Mouse (Mus musculus) testis, postnatal 10 days (tissue): Measurements from ENCODE around the gene Irf9.

ENCODE experiments used
- DNase-seq: peaks from one replicate; pipeline ENCODE4 v3.0.0; 2021; ENCODE audit warnings: low spot score

Gene Irf9

GRCm38 (mm10) chr14:55603271-55603632, at the start of gene Irf9:
Gene Irf9, plus strand, starts transcription at chr14:55603571.
- DNase-seq = no peak

- no peak for DNase-seq
Observed at GRCm38 (mm10) chr14:55554635-55555034, 48.7 kb upstream of the Irf9 start.

- DNase-seq = no peak
Observed at GRCm38 (mm10) chr14:55555788-55556187, 47.6 kb upstream of the Irf9 start.

- peak; percentile 91 for DNase-seq
Observed at GRCm38 (mm10) chr14:55557003-55557402, 46.4 kb upstream of the Irf9 start.

- no peak for DNase-seq
Observed at GRCm38 (mm10) chr14:55557587-55557986, 45.8 kb upstream of the Irf9 start.

- DNase-seq = no peak
Observed at GRCm38 (mm10) chr14:55558740-55559448, 44.5 kb upstream of the Irf9 start.

GRCm38 (mm10) chr14:55559799-55560201, 43.6 kb upstream of the Irf9 start, which contains the start of gene Dcaf11:
Gene Dcaf11, plus strand, starts transcription at chr14:55560006.
- peak; percentile 90 for DNase-seq

GRCm38 (mm10) chr14:55560202-55561073, 42.9 kb upstream of the Irf9 start, which contains the start of gene A730061H03Rik:
Gene A730061H03Rik, minus strand, starts transcription at chr14:55560406.
- peak; percentile 98 for DNase-seq

GRCm38 (mm10) chr14:55561860-55562259, 41.5 kb upstream of the Irf9 start:
- no peak for DNase-seq

- no peak for DNase-seq
Observed at GRCm38 (mm10) chr14:55563249-55563648, 40.1 kb upstream of the Irf9 start.

GRCm38 (mm10) chr14:55565748-55566147, 37.6 kb upstream of the Irf9 start:
- no peak for DNase-seq

- no peak for DNase-seq
Observed at GRCm38 (mm10) chr14:55567496-55567895, 35.9 kb upstream of the Irf9 start.

- DNase-seq = no peak
Observed at GRCm38 (mm10) chr14:55570588-55570987, 32.8 kb upstream of the Irf9 start.

- no peak for DNase-seq
Observed at GRCm38 (mm10) chr14:55571760-55572159, 31.6 kb upstream of the Irf9 start.

- DNase-seq = no peak
Observed at GRCm38 (mm10) chr14:55575302-55575701, 28.1 kb upstream of the Irf9 start, which contains the start of gene Fitm1. Gene Fitm1, plus strand, starts transcription at chr14:55575617.

- no peak for DNase-seq
Observed at GRCm38 (mm10) chr14:55575711-55576110, 27.7 kb upstream of the Irf9 start.

GRCm38 (mm10) chr14:55576376-55576775, 27.0 kb upstream of the Irf9 start:
- DNase-seq = peak; percentile 70

- DNase-seq = peak; percentile 85
Observed at GRCm38 (mm10) chr14:55577871-55578667, 25.3 kb upstream of the Irf9 start, which contains the start of gene Psme1. Gene Psme1, plus strand, starts transcription at chr14:55578123.

GRCm38 (mm10) chr14:55578668-55579269, 24.6 kb upstream of the Irf9 start:
- peak; percentile 84 for DNase-seq

- no peak for DNase-seq
Observed at GRCm38 (mm10) chr14:55579511-55580496, 23.6 kb upstream of the Irf9 start.
